Mouse (Mus musculus) spleen, adult 12 weeks (tissue): ENCODE measurements around the gene Slc26a10.
"Not testable (repeated sequence)": the region's sequence is repeated elsewhere in the genome, so short reads cannot be mapped to it uniquely, and the experiment has no call there.

Experiments used
- DNase-seq: peaks from one replicate; pipeline ENCODE4 v3.0.0; 2022; ENCODE audit warnings: low spot score

Slc26a10 gene

GRCm38 (mm10) chr10:127198492-127198891, 18.0 kb upstream of the Slc26a10 start:
- no peak for DNase-seq

DNA sequence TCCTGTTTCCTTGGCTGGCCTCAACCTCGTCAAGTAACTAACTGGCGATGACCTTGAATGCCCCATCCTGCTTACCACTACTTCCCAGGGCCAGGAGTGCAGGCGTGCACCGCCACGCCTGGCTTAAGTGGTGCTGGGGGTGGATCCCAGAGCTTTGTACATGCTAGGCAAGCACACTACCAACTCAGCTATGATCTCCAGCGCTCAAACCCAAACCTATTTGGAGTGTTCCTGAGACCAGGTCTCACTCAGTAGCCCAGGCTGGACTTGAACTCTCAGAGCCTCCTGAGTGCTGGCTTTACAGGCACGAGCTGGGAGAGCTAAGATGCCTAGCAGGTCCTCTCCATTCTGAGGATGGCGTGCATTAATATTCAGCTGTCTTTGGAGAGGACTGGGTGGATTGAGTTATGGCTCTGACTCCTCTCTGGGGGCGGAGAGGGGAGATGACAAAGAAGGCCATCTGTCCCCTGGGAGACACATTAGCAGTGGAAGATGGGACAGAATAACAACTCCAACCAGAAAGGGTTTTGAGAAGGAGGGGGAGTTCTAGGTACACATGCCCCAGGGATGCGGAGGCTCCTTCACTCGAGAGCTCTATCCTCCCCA, 17.2 kb upstream of the Slc26a10 start:
- no peak for DNase-seq

DNA sequence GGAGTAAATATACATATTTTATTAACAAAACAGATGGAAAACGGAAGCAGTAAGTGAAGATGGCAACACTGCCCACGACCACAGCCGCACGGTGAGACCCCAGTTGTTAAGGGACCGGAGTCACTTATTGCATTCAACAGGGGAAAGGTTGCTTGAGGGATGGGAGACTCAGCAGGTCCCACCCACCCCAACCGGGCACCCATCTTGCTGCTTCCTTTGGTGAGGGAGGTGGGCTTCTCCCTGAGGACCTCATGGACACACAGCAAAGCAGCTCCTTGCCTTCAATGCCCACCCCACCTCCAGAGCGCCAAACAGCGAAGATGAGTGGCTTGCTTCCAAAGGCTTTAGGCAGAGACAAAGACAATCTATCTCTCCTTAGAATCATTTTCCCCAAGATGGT, 16.7 kb upstream of the Slc26a10 start:
- no peak for DNase-seq

DNA sequence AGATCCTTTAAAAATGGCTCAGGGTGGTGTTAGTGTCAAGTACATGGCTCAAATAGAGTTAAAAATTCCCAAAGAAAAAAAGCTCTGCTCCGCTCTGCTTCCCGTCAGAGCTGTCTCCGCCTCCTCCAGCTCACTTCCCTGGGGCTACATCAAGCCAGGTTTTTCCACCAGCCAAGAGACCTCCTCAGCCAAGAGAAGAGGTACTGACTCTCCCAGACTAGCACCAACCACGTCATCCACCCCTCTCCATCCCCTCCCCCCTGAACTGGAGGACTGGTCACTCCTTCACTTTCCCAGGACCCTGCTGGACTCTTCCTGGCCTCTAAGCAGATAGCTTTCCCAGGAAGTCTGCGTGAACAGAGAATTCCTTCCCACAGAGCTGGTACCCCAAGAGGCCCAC, 15.9 kb upstream of the Slc26a10 start:
- DNase-seq, result no peak

- DNase-seq, result no peak
Observed at GRCm38 (mm10) chr10:127195328-127196129, 15.1 kb upstream of the Slc26a10 start, which contains the start of gene Dtx3. TSS of gene Dtx3 (minus strand) at chr10:127195728.

DNA sequence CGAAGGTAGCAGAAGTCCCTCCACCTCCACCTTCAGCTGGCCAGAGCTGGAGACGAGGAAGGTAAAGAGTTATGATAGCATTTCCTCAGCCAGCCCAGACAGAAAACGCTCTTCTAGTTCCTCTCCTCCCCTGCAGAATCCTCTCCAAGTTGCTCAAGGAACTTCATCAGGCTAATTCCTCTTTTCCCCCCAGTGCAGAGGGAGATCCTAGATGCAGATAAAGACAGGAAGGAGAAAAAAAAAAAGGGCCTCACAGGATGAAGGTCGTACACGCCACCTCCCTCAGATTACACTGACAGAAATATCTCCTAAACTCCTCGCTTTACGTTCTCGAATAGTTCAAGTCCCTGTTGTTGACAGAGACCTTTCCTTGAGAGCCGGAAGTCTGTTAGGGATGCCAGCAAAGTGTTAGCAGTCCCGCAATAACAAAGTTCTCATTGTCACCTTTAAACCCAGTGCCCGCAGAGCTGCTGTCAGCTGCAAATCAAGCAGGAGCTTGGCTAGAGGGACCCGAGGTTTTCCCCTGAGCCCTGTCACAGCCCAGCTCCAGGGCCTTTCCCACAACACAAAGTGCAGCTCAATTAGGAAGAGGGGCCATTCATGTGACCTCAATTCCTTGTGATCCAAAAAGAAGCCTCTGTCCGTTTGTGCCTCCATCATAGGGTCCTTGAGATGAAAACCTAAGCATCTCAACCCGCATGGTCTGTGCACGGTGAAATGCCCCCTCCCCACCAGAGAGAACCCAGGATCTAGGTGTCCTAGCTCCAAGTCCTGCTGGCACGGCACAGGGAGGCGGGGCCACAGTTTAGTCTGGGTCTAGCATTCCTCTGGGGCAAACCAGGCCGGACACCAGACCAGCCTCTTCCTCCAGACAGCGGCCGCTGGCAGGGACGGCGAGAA, 14.2 kb upstream of the Slc26a10 start:
- DNase-seq, result no peak

- no peak for DNase-seq
Observed at GRCm38 (mm10) chr10:127193011-127193410, 12.6 kb upstream of the Slc26a10 start.

DNA sequence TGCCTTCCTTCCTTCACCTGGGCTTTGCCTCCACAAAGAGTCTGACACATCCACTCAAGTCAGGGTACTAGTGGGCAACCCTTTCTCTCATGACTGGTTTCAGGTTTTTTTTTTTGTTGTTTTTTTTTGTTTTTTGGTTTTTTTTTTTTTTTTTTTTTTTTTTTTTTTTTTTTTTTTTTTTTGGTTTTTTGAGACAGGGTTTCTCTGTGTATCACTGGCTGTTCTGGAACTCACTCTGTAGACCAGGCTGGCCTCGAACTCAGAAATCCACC, 11.5 kb upstream of the Slc26a10 start:
- DNase-seq, result not testable (repeated sequence)

GRCm38 (mm10) chr10:127191191-127192056, 11.0 kb upstream of the Slc26a10 start:
- DNase-seq, result no peak

DNA sequence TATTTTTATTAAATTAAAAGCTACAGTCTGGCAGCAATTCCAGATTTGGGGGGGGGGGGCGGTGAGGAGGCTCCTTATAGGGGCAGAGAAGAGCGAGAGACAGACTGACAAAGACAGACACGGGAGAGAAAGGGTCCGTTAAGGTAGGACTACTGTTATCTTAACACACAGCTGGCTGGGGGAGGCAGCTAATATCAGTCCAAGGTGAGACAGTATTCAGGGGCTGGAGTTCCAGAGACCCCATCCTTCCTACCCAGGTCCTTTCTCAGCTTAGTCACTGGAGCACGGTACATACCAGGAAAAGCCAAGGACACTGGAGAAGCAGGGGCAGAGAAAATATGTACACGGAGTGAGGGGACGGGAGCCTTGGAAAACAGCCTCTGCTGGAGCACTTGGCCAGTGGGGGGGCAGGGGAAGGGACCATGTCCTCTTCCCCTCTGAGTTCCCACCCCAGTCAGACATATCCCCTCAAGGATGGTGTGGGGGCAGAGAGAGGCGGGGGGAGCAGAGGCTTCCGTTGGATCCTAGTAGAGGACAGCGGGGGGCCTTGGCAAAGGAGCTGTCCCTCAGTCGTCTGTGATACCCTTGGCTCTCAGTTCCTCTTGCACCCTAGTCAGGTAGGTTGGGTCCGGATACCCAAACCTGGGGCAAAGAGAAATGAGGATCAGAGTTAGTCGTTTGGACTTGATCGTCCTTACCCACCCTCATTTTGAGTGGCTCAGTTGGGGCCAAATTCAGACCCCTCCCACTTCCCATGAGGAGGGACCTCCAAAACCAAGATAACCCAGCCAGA, 10.1 kb upstream of the Slc26a10 start:
- DNase-seq, result no peak

DNA sequence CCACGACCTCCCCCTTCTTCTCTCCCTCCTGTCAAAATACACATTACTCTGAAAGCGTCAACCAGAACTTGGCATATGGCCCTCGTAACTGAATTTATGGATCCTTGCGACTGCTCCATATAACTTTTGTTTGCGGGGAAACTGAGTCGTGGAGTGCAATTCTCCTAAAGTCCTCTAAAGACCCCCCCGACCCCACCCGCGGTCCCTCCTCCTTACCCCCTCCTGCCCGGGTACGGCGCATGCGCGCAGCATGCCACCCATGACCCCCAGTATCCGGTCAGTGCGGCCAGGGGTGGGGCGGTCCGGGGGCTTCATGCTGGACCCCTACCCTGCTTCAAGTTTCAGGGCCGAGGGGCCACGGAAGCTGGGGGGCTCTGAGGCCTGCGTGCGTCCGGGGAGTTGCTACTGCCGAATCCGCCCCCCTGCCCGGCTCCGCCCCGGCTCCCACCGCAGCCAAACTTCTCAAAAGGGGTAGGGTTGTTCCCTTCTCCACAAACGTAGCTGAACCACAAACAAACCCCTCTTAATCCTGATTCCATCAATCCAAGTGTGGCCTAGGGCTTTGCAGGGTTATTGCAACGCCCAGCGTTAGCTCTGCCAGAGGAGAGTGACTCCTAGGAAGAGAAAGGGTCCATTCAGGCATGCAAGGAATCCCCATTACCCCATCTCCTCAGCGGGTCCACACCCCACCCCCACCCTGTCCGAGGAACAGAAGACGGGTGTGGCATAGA, 9.4 kb upstream of the Slc26a10 start, which contains the start of gene Arhgef25:
Gene Arhgef25 (minus strand): TSS at position 433 of the 731 bp plus-strand sequence.
- no peak for DNase-seq

DNA sequence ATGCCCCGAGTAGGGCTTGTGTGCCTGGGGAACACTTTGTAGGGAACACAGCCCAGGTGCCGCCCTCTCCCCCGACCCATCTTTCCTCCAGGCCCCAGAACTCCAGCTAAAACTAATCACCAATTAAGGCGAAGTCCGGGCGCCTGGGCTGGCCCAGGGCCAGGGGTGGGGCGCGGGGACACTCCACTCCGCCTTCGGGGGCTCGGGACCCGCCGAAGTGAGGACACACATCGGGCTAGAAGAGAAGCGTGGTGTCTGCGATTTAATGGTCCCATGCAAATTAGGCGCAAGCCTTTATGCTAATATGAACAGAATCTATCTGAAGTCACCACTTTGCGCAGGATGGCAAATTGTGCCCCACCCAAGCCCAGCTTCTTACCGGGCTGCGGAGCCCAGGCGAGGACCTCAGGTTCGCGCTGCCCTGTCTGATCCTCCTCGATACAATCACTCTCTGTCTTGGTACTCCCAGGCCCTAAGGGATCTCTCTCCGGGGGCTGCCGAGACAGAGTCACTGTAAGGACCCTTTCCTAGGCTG, 8.7 kb upstream of the Slc26a10 start:
- DNase-seq, result peak; percentile 54

DNA sequence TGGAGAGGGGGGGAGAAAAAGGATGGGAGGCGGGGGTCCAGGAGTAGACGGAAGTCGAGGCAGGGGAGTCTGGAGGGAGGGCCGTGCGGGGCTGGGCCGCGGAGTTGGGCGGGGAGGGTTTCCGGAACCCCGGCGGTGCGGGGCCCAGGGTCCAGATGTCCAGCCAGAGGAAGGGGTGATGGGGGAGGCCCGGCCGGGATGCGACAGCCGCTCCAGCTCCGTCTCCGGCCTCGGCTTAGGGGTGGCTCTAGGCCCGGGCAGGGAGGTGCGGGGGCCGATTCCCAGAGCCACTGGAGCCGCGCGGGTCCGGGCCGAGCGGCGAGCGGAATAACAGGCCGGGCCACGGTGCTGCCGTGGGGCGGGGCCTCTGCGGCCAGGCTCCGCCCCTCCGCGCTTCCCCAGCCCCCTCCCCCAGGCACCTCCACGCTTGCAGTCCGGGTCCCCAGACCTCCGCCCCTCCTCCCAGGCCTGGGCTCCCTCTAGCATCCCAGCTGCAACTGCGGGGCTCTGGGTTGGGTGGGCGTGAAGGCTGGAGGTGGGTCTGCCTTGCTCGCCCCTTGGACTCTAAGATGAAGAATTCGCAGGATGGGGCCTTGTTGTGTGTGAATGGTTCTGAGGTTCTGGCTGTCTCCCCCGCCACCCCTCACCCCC, 8.1 kb upstream of the Slc26a10 start:
- no peak for DNase-seq

DNA sequence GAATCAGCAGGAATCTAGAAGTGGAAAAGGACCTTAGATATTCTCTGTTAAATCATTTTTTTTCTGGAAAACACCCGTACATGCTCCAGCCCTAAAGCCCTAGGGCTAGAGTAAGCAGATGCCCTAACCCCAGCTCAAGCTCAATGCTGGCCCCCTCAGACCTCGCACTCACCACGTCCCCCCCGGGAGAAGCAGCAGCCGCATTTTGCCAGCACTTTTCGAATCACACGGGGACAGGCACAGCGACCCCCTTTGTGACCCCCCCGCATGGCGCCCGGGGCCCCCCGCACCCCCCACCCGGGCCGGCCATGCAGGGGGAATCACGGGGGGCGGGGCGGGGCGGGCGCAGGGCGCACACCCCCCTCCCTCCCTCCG, 7.6 kb upstream of the Slc26a10 start:
- no peak for DNase-seq

GRCm38 (mm10) chr10:127187371-127188078, 7.1 kb upstream of the Slc26a10 start:
- DNase-seq, result no peak

DNA sequence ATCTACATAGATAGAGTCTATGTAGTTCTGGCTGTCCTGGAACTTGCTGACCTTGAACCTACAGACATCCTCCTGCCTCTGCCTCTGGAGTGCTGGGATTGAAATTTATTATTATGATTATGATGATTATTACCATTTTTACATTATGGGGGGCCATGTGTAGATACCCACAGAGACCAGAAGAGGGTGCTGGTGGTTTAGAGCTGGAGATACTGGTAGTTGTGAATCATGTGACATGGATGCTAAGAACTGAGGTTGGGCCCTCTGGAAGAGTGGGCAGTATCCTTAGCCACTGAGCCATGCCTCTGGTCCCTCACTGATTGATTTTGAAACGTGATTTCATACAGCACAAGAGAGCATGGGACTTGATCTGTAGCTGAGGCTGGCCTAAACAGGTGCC, 6.0 kb upstream of the Slc26a10 start:
- no peak for DNase-seq

DNA sequence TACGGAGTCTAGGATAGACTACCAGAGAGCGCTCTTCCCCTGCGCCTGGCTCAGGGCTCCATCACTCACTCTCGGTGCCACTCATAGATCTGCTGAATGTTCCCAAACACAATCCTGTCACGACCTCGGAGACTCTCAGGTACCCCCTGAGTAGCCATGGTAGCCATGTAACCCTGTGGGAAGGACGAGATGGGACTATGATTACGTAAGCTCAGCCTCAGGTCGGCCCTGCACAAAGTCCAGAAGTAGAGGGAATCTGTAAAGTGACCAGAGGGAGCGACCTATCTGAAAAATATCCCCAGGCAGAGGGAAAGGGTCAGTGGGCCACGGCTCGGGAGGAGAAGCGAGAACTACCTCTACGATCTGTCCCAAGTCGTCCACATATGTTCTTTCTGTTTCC, 5.1 kb upstream of the Slc26a10 start:
- DNase-seq, result no peak

- no peak for DNase-seq
Observed at GRCm38 (mm10) chr10:127185101-127185500, 4.7 kb upstream of the Slc26a10 start.

DNA sequence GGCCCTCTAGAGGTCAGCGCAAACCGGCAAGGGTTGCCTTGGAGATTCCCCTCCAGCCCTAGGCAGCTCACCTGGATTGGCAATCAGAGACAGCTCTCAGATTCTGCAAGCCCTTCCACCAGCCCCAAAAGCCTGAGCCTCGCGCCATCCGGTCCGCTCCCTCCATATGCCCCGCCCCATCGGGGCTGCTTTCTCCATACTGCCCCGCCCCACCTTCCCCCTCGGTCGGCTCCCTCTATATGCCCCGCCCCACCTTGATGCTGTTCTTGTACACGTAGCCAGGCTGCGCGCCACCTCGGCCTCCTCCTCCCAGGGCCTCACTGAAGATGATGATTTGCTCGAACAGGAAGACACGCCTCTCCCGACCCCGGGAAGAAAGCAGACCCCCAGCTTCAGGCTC, 3.3 kb upstream of the Slc26a10 start:
- DNase-seq, result no peak
